Mouse (Mus musculus) ES-Bruce4 (cell line): ENCODE data around the gene Myl6b.

Experiments
- CTCF ChIP-seq: IDR thresholded peaks from one replicate; pipeline ENCODE4 v1.8.1; 2011; ENCODE audit warnings: low read depth, low read length
- POLR2A ChIP-seq: IDR thresholded peaks from one replicate; pipeline ENCODE4 v1.8.1; 2011; ENCODE audit warnings: low read length; ENCODE audit not compliant: insufficient read depth

- TF ChIP-seq CTCF (no peak), POLR2A (no peak)
These were observed 38.2 kb downstream of the Myl6b start for GRCm38 (mm10) chr10:128460270-128460630.
